Mouse (Mus musculus) intestine, embryonic 15.5 days (tissue): ENCODE measurements around the gene Zfp644. TPM values are rescaled to one million over a fixed set of nuclear protein-coding genes. Genes with fewer than 3 reads are reported as not detected.
"Not testable (repeated sequence)": the region's sequence is repeated elsewhere in the genome, so short reads cannot be mapped to it uniquely, and the experiment has no call there.

Experiments
- ATAC-seq: fragments of 200-750 bp; cut with Nextera tagmentation; 2 replicates; pipeline ENCODE4 v1.8.0; 2017; ENCODE audit warnings: moderate TSS enrichment, moderate library complexity
- H3K27ac ChIP-seq: fragments of 300-500 bp; sonication (generic); 2 replicates; pipeline ENCODE4 v1.5.1; 2015; ENCODE audit warnings: mild to moderate bottlenecking, inconsistent platforms
- H3K27me3 ChIP-seq: fragments of 300-500 bp; sonication (generic); replicated peaks from 2 replicates; pipeline ENCODE4 v1.6.1; 2015; ENCODE audit warnings: inconsistent platforms
- H3K36me3 ChIP-seq: fragments of 300-500 bp; sonication (generic); 2 replicates; pipeline ENCODE4 v1.6.1; 2015; ENCODE audit warnings: inconsistent platforms
- H3K4me1 ChIP-seq: fragments of 300-500 bp; sonication (generic); replicated peaks from 2 replicates; pipeline ENCODE4 v1.6.1; 2015; ENCODE audit warnings: inconsistent platforms
- H3K4me2 ChIP-seq: fragments of 300-500 bp; sonication (generic); replicated peaks from 2 replicates; pipeline ENCODE4 v1.6.1; 2015; ENCODE audit warnings: mild to moderate bottlenecking, inconsistent platforms
- H3K4me3 ChIP-seq: fragments of 300-500 bp; sonication (generic); replicated peaks from 2 replicates; pipeline ENCODE4 v1.5.1; 2015; ENCODE audit warnings: inconsistent platforms
- H3K9ac ChIP-seq: fragments of 300-500 bp; sonication (generic); 2 replicates; pipeline ENCODE4 v1.6.1; 2015; ENCODE audit warnings: inconsistent platforms
- H3K9me3 ChIP-seq: fragments of 300-500 bp; sonication (generic); 2 replicates; pipeline ENCODE4 v1.6.1; 2016; ENCODE audit warnings: inconsistent platforms
- WGBS: fragments of 180-500 bp; shearing (Covaris S2); methylation state at CpG from one replicate; pipeline ENCODE4 v1.1.7; 2015; 5-methylcytosine and 5-hydroxymethylcytosine counted together
- polyA plus RNA-seq: library from polyadenylated mRNA; unstranded; fragments of >200 nt; fragmentation: Nextera tagmentation; extraction: Ambion mirVana; gene quantifications from 2 replicates; pipeline ENCODE4 v1.2.1, GENCODE M21; 2015

Gene Zfp644
- polyA plus RNA-seq, 1 experiment from 2014 or later: 55.7 TPM

DNA sequence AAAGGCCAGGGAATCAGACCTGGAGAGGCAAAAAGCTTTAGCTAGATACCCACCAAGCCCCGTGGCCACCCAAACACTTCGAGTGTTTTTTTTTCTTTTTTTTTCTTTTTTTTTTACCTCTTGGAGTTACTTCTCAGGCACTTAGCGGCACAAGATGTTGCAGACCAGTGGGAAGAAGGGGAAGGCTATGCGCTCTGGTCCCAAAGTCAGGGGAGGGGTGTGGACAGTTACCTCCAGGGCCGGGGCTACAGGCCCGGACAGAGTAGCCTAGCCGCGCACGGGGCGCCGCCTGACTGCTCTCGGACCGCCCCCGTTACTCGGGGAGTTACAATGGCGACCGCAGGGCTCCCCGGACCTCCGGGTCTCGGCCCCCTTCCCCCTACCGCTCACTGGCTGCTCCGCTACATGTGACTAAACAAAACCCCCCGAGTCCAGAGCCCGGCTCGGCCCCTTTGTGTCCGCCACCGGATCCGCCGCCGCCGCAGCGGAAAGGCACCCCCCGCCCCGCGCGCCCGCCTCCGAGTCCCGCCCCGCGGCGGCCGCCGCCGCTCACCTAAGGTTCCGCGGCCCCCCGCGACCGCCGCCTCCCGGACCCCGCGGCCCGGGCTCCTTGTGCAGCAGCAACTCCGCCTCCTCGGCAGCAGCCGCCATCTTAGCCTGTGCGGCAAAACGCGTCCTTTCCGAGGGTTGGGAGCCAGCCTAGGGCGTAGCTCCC is 1.2 kb downstream of the Zfp644 start:
- no peaks in the 10 kb centered on the region for H3K36me3 ChIP-seq
- H3K4me1 ChIP-seq: peaks cover 9% of the 10 kb centered on the region; the same call in 1 of the 2 replicates
- H3K27ac ChIP-seq: peak overlapping the region; percentile 99
- ATAC-seq: peak; percentile 90
- H3K4me2 ChIP-seq: peak overlapping the region; percentile 76
- H3K9ac ChIP-seq: peak overlapping the region; percentile 99
- no peaks in the 10 kb centered on the region for H3K27me3 ChIP-seq
- H3K4me3 ChIP-seq: peak overlapping the region; percentile 91
- H3K9me3 ChIP-seq: no peaks in the 10 kb centered on the region
- WGBS: under 1% methylated on average over 63 of the region's 63 CpGs

DNA sequence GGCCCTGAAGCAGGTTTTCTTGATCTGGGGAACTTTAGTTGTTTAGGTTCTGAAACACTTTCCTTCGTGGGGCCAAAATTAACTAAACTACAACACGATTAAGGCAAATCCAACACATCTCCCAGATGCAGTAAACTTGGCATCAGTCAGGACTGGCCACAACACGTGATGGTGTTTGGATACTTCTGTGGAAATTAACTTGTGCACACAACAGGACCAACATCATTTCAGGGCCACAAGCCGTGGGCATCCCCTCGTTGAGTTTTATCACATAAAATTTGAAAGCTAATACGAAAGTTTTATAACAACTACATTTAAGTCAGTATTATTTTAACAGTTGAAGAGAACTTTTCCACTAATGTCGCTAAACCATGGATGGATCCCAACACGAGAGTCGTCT is 1.9 kb downstream of the Zfp644 start:
- no peaks in the 10 kb centered on the region for H3K36me3 ChIP-seq
- H3K4me1 ChIP-seq: peaks cover 9% of the 10 kb centered on the region; the same call in 1 of the 2 replicates
- H3K9me3 ChIP-seq: no peaks in the 10 kb centered on the region
- peak overlapping the region; percentile 76 for H3K4me2 ChIP-seq
- H3K4me3 ChIP-seq: peak overlapping the region; percentile 91
- ATAC-seq: no peak
- H3K9ac ChIP-seq: peak overlapping the region; percentile 99
- H3K27me3 ChIP-seq: no peaks in the 10 kb centered on the region
- WGBS: 27% methylated on average over 9 of the region's 9 CpGs
- H3K27ac ChIP-seq: peak overlapping the region; percentile 99; the same call in 1 of the 2 replicates

DNA sequence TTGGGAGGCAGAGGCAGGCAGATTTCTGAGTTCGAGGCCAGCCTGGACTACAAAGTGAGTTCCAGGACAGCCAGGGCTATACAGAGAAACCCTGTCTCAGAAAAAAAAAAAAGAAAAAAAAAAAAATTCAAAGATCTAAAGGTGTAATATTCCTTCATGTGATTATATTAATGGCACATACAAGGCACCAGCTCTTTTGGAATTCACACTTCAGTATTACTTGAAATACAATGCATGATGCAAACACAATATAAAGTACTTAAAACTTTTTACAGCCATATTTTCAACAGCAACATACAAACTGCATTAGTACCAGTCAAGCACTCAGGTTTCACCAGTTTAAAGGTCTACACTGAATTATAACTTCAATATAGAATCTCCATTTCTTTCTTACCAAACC is 2.4 kb downstream of the Zfp644 start:
- ATAC-seq: no peak
- Histone ChIP-seq H3K4me2 (peak overlapping the region; percentile 76), H3K9me3 (no peaks in the 10 kb centered on the region), H3K4me1 (peaks cover 9% of the 10 kb centered on the region; the same call in 1 of the 2 replicates), H3K9ac (no peak overlapping the region), H3K27me3 (no peaks in the 10 kb centered on the region), H3K36me3 (no peaks in the 10 kb centered on the region), H3K4me3 (no peak overlapping the region), H3K27ac (no peak overlapping the region)
- 96% methylated on average over 1 of the region's 1 CpGs for WGBS

DNA sequence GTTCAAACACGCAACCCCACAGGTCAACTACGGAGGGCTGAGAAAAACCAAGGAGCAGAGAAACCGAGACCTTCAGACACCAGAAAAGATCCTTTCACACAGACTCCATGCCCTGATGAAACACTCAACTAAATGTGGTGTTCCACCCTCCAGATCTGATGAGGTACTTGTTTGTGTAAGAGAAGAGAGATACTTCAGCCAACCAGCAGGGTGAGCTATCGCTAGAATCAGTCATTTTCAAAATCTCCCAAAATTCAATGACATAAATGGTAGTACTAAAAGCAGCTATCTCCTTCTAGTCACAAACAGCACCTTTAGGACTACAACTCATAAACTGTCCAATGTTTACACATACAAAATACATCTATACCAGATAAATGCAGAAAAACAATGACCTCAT is 4.1 kb downstream of the Zfp644 start:
- no peak overlapping the region for H3K4me3 ChIP-seq
- H3K4me1 ChIP-seq: peaks cover 9% of the 10 kb centered on the region; the same call in 1 of the 2 replicates
- WGBS: 92% methylated on average over 4 of the region's 4 CpGs
- H3K9me3 ChIP-seq: no peaks in the 10 kb centered on the region
- no peaks in the 10 kb centered on the region for H3K36me3 ChIP-seq
- H3K9ac ChIP-seq: no peak overlapping the region
- H3K4me2 ChIP-seq: no peak overlapping the region
- ATAC-seq: no peak
- H3K27me3 ChIP-seq: no peaks in the 10 kb centered on the region
- H3K27ac ChIP-seq: no peak overlapping the region

DNA sequence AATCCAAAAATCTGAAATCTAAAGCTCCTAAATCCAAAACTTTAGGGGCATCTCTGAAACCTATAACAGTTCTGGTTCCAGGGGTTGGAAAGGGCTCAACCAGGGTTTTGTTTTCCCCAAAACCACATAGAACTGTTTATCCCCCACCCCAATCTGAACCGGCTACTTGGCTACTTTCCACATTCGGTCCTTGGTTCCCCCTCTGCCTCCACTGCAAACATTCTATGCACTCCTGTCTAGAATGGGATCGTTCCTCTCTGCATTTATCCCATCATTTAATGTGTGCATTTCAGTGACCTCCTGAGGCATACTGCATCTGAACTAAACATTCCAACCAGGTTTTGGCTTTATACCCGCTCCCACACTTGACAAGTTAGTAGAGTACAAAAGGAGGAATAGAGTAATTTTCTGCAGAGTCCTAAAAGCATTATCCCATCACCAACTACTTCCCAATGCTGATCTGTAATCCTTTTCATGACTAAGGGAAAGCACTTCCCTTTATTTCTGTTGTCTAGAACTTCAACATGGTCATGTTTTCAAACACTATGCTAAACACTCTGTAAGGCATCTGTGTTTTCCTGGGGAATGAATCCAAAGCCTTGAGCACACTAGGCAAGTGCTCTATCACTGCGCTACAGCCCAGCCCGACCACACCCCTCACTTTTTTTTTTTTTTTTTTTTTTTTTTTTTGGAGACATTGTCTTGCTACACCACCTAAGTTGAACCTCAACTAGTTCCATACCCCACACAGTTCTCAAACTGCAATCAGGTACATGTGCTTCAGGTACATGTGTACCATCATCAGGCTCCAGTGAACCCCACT is 16.2 kb downstream of the Zfp644 start:
- H3K36me3 ChIP-seq: no peaks in the 10 kb centered on the region
- H3K4me2 ChIP-seq: no peak overlapping the region
- no peaks in the 10 kb centered on the region for H3K9me3 ChIP-seq
- 90% methylated on average over 6 of the region's 6 CpGs for WGBS
- ATAC-seq: no peak
- H3K27ac ChIP-seq: no peak overlapping the region
- H3K4me3 ChIP-seq: no peak overlapping the region
- H3K4me1 ChIP-seq: no peaks in the 10 kb centered on the region
- no peak overlapping the region for H3K9ac ChIP-seq
- no peaks in the 10 kb centered on the region for H3K27me3 ChIP-seq

DNA sequence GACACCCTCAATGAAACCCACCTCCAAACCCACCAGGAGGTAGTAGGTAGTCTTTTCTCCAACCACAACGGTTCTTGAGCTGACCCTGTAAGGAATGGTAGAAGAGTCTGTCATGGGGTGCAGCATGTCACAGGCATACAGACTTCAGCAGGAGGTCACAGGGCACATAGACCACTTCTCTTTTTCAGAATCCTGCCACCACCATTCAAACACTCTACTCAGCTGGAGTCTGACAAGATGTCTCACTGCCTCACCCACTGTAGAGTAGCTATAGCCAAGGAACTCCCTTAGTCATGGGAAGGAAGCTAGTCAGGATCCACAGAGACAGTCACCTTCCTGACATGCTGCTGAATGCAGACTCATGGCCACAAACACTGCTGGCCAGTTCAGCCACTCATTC is 17.4 kb downstream of the Zfp644 start:
- 87% methylated on average over 1 of the region's 1 CpGs for WGBS
- no peak for ATAC-seq

DNA sequence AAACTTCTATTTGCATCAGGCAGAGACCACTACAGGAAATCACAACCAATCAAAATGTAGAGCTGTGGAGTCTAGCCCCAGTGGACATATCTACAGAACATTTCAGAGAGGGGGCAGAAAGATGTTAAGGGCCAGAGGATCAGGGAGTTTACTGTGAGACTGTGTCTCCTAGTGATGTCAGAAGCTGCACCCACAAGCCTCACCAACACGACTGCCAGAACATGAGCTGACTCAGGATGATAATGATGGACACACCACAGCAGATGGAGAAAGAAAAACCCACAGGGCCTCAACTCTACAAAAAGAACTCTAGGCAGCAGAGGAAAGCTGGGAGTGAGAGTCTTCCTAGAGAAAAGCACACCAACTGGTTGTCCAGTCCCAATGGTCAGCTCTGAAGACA is 18.3 kb downstream of the Zfp644 start:
- not testable (repeated sequence) for H3K27ac ChIP-seq, H3K27me3 ChIP-seq, H3K4me3 ChIP-seq, H3K9me3 ChIP-seq, H3K9ac ChIP-seq, H3K36me3 ChIP-seq, H3K4me2 ChIP-seq, ATAC-seq, H3K4me1 ChIP-seq
- 57% methylated on average over 1 of the region's 1 CpGs for WGBS

More for the DNA sequence above, 17.4 kb downstream of the Zfp644 start:
- Histone ChIP-seq H3K27ac (no peak overlapping the region), H3K27me3 (no peaks in the 10 kb centered on the region), H3K4me1 (no peaks in the 10 kb centered on the region), H3K4me3 (no peak overlapping the region), H3K9me3 (no peaks in the 10 kb centered on the region), H3K36me3 (no peaks in the 10 kb centered on the region), H3K9ac (no peak overlapping the region), H3K4me2 (no peak overlapping the region)

DNA sequence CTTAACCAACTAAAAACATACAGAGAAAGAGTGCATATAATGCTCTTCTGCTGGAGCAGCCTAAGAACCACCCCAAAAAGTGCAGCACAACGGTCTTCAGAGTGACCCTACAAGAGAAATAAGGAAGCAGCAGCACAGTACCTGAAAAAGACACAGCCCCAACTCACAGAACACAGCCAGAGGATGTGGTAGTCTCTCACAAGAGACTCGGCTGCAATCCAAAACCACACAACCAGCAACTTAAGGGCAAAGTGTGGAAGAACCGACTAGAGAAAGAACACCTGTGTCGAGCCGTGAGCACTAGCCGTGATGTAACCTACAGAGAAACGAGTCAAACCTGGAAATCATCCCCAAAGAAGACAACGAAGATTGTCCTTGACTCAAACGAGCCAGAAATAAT is 20.3 kb downstream of the Zfp644 start:
- Histone ChIP-seq H3K4me3 (no peak overlapping the region), H3K9me3 (no peaks in the 10 kb centered on the region), H3K36me3 (no peaks in the 10 kb centered on the region), H3K27me3 (no peaks in the 10 kb centered on the region), H3K9ac (no peak overlapping the region), H3K4me1 (no peaks in the 10 kb centered on the region), H3K4me2 (no peak overlapping the region), H3K27ac (no peak overlapping the region)
- 85% methylated on average over 9 of the region's 9 CpGs for WGBS
- no peak for ATAC-seq

DNA sequence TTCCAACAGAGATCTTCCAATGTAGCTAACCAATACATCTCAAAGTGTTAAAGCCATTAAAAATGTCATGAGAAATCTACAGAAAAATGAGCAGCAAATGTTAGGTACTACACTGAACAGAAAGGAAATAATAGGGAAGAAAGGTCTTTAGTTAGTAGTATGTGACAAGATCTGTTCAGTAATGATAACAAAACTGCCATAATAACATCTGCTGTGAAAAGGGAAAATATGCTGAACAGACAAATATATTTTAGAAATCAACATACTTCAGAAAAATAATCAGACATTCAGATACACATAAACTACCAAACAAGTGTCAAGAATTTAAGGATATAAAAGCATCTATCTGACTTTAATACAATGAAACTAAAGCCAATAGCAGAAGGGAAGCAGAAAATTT is 24.5 kb downstream of the Zfp644 start:
- Histone ChIP-seq H3K36me3 (0 out of 2 replicates have a peak, but pooled peaks cover 3% of the 10 kb centered on the region), H3K27me3 (no peaks in the 10 kb centered on the region), H3K4me2 (no peak overlapping the region), H3K9me3 (no peaks in the 10 kb centered on the region), H3K4me3 (no peak overlapping the region), H3K27ac (no peak overlapping the region), H3K9ac (no peak overlapping the region), H3K4me1 (no peaks in the 10 kb centered on the region)
- ATAC-seq: no peak

DNA sequence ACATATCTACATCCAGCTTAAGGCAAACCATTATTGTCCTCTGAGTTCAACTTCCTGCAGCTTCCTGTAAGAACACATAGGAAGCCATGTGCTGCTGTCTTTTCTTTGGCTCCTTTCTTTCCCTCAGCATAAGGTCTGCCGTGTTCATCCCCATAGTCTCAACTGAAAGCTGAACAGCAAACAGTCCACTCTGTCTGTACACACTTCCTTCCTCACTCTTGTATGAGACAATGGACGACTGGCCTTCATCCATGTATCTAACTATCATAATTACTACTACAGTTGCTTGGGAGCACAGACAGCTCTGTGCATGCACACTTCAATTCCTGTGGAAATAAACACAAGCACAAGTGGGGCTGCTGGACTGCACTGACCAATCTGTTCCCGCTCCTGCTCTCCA is 25.2 kb downstream of the Zfp644 start:
- no peak overlapping the region for H3K4me3 ChIP-seq
- no peak overlapping the region for H3K27ac ChIP-seq
- no peak overlapping the region for H3K4me2 ChIP-seq
- no peaks in the 10 kb centered on the region for H3K27me3 ChIP-seq
- 0 out of 2 replicates have a peak, but pooled peaks cover 3% of the 10 kb centered on the region for H3K36me3 ChIP-seq
- WGBS: 58% methylated on average over 3 of the region's 3 CpGs
- ATAC-seq: no peak
- H3K9me3 ChIP-seq: no peaks in the 10 kb centered on the region
- no peaks in the 10 kb centered on the region for H3K4me1 ChIP-seq
- no peak overlapping the region for H3K9ac ChIP-seq

DNA sequence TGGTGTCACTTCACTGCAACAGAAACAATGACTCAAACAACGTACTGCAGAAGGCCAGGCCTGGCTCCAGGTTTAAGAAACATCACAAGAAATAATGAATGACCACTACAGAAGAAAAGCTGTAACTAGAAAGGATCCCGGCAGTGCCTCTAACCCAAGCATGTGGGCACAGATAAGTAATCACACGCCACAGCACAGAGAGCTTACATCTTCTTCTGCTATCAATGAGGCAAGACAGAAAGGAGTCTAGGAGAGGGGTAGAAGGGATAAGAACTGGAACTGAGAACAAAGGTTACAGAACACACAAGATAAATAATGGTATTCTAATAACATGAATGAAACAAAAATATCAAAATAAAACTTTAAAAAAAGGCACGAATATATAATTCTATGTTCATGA is 32.2 kb downstream of the Zfp644 start:
- Histone ChIP-seq H3K4me2 (no peak overlapping the region), H3K4me1 (no peaks in the 10 kb centered on the region), H3K27me3 (no peaks in the 10 kb centered on the region), H3K9me3 (no peaks in the 10 kb centered on the region), H3K36me3 (0 out of 2 replicates have a peak, but pooled peaks cover 3% of the 10 kb centered on the region), H3K9ac (no peak overlapping the region), H3K4me3 (no peak overlapping the region), H3K27ac (no peak overlapping the region)
- no peak for ATAC-seq
- WGBS: 85% methylated on average over 4 of the region's 4 CpGs

DNA sequence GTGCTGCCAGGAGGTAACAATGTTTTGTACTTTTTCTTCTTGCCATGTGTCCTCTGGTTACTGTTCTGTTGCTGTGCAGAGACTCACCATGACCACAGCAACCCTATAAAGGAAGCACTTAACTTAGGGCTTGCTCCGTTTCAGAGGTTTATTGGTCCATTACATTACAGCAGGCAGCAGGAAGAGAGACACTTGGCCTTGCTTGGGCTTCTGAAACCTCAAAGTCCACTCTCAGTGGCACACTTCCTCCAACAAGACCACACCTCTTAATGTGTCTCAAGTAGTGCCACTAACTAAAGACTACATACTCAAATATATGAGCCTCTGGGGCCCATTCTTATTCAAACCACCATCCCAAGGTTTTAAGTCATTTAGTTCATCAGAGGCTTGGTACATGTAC is 36.2 kb downstream of the Zfp644 start:
- no peaks in the 10 kb centered on the region for H3K9me3 ChIP-seq
- H3K4me3 ChIP-seq: no peak overlapping the region
- H3K9ac ChIP-seq: no peak overlapping the region
- H3K4me2 ChIP-seq: no peak overlapping the region
- peak; percentile 56; the same call in 1 of the 2 replicates for ATAC-seq
- H3K36me3 ChIP-seq: no peaks in the 10 kb centered on the region
- 34% methylated on average over 1 of the region's 1 CpGs for WGBS
- H3K27me3 ChIP-seq: no peaks in the 10 kb centered on the region
- no peak overlapping the region for H3K27ac ChIP-seq
- H3K4me1 ChIP-seq: no peaks in the 10 kb centered on the region
